Mouse (Mus musculus): Measurements from ENCODE around the gene Naa15. TPM values are rescaled to one million over a fixed set of nuclear protein-coding genes. Genes with fewer than 3 reads are reported as not detected.

Gene Naa15
- polyA plus RNA-seq, 2 experiments: 12.9 to 13.3 TPM

GRCm38 (mm10) chr3:51475706-51476105 lies 60.8 kb downstream of the Naa15 start:
- ATAC-seq (ENCODE audit: insufficient read depth) (no peak), DNase-seq (ENCODE audit: low read depth in 3 of 3, low spot score in 3 of 3) (no peak)
- Histone ChIP-seq H3K9me3 (ENCODE audit: control insufficient read depth, low read length) (no peaks in the 10 kb centered on the region), H3K27ac (no peak overlapping the region), H3K36me3 (replicated peaks; ENCODE audit: control insufficient read depth, insufficient read depth, low read depth) (peaks cover 30% of the 10 kb centered on the region), H3K27me3 (ENCODE audit: control insufficient read depth, insufficient read depth, low read length) (no peaks in the 10 kb centered on the region), H3K4me3 (ENCODE audit: insufficient read depth in 1 of 2, low read depth in 2 of 2, low read length in 2 of 2) (no peak overlapping the region), H3K9ac (replicated peaks) (no peak overlapping the region), H3K4me1 (replicated peaks; ENCODE audit: control insufficient read depth in 2 of 2, insufficient read depth in 2 of 2, low read length in 1 of 2) (no peaks in the 10 kb centered on the region), H3K4me2 (ENCODE audit: low read depth) (no peak overlapping the region)
- 62% methylated on average over 4 of the region's 4 CpGs for WGBS (ENCODE audit: insufficient replicate concordance)
- no peak for TF ChIP-seq CTCF (IDR thresholded peaks at IDR 0.05; ENCODE audit: low read depth)
- TF ChIP-seq EP300 (IDR thresholded peaks at IDR 0.05; ENCODE audit: low read depth): no peak

GRCm38 (mm10) chr3:51479893-51480292 lies 64.9 kb downstream of the Naa15 start:
- Histone ChIP-seq H3K9me3 (ENCODE audit: control insufficient read depth, low read length) (no peaks in the 10 kb centered on the region), H3K4me2 (ENCODE audit: low read depth) (no peak overlapping the region), H3K36me3 (replicated peaks; ENCODE audit: control insufficient read depth, insufficient read depth, low read depth) (peaks cover 2% of the 10 kb centered on the region; the same call in 1 of the 2 replicates), H3K4me1 (replicated peaks; ENCODE audit: control insufficient read depth in 2 of 2, insufficient read depth in 2 of 2, low read length in 1 of 2) (peaks cover 4 to 7% of the 10 kb centered on the region in 2 experiments; a peak in 3 of 4 replicates), H3K27ac (no peak overlapping the region), H3K27me3 (ENCODE audit: control insufficient read depth, insufficient read depth, low read length) (no peaks in the 10 kb centered on the region), H3K4me3 (ENCODE audit: insufficient read depth in 1 of 2, low read depth in 2 of 2, low read length in 2 of 2) (no peak overlapping the region), H3K9ac (replicated peaks) (no peak overlapping the region)
- WGBS (ENCODE audit: insufficient replicate concordance): 39% methylated on average over 2 of the region's 2 CpGs
- DNase-seq (ENCODE audit: low read depth in 3 of 3, low spot score in 3 of 3): no peak
- no peak for ATAC-seq (ENCODE audit: insufficient read depth)
- TF ChIP-seq EP300 (IDR thresholded peaks at IDR 0.05; ENCODE audit: low read depth) (no peak), CTCF (IDR thresholded peaks at IDR 0.05; ENCODE audit: low read depth) (no peak)

GRCm38 (mm10) chr3:51481059-51481458 lies 66.1 kb downstream of the Naa15 start:
- no peaks in the 10 kb centered on the region for H3K36me3 ChIP-seq (replicated peaks; ENCODE audit: control insufficient read depth, insufficient read depth, low read depth)
- no peak overlapping the region for H3K4me2 ChIP-seq (ENCODE audit: low read depth)
- H3K27ac ChIP-seq: no peak overlapping the region
- H3K4me1 ChIP-seq (replicated peaks; ENCODE audit: control insufficient read depth in 2 of 2, insufficient read depth in 2 of 2, low read length in 1 of 2): peaks cover 5 to 8% of the 10 kb centered on the region in 2 experiments; a peak in 3 of 4 replicates
- ATAC-seq (ENCODE audit: insufficient read depth) (no peak), DNase-seq (ENCODE audit: low read depth in 3 of 3, low spot score in 3 of 3) (peak; percentile 28 to 44 (median 36))
- TF ChIP-seq EP300 (IDR thresholded peaks at IDR 0.05; ENCODE audit: low read depth) (no peak), CTCF (IDR thresholded peaks at IDR 0.05; ENCODE audit: low read depth) (peak; percentile 78)
- no peak overlapping the region for H3K9ac ChIP-seq (replicated peaks)
- H3K27me3 ChIP-seq (ENCODE audit: control insufficient read depth, insufficient read depth, low read length): no peaks in the 10 kb centered on the region
- H3K9me3 ChIP-seq (ENCODE audit: control insufficient read depth, low read length): no peaks in the 10 kb centered on the region
- H3K4me3 ChIP-seq (ENCODE audit: insufficient read depth in 1 of 2, low read depth in 2 of 2, low read length in 2 of 2): no peak overlapping the region

GRCm38 (mm10) chr3:51481881-51482280 lies 66.9 kb downstream of the Naa15 start:
- Histone ChIP-seq H3K27ac (no peak overlapping the region), H3K27me3 (ENCODE audit: control insufficient read depth, insufficient read depth, low read length) (no peaks in the 10 kb centered on the region), H3K4me2 (ENCODE audit: low read depth) (no peak overlapping the region), H3K9me3 (ENCODE audit: control insufficient read depth, low read length) (no peaks in the 10 kb centered on the region), H3K4me3 (ENCODE audit: insufficient read depth in 1 of 2, low read depth in 2 of 2, low read length in 2 of 2) (no peak overlapping the region), H3K4me1 (replicated peaks; ENCODE audit: control insufficient read depth in 2 of 2, insufficient read depth in 2 of 2, low read length in 1 of 2) (peaks cover 5 to 8% of the 10 kb centered on the region in 2 experiments; a peak in 3 of 4 replicates), H3K9ac (replicated peaks) (no peak overlapping the region), H3K36me3 (replicated peaks; ENCODE audit: control insufficient read depth, insufficient read depth, low read depth) (no peaks in the 10 kb centered on the region)
- DNase-seq (ENCODE audit: low read depth in 3 of 3, low spot score in 3 of 3) (no peak), ATAC-seq (ENCODE audit: insufficient read depth) (no peak)
- 38% methylated on average over 3 of the region's 3 CpGs for WGBS (ENCODE audit: insufficient replicate concordance)
- TF ChIP-seq CTCF (IDR thresholded peaks at IDR 0.05; ENCODE audit: low read depth): no peak
- no peak for TF ChIP-seq EP300 (IDR thresholded peaks at IDR 0.05; ENCODE audit: low read depth)

GRCm38 (mm10) chr3:51482781-51483180 lies 67.8 kb downstream of the Naa15 start:
- DNase-seq (ENCODE audit: low read depth in 3 of 3, low spot score in 3 of 3) (no peak), ATAC-seq (ENCODE audit: insufficient read depth) (no peak)
- Histone ChIP-seq H3K27me3 (ENCODE audit: control insufficient read depth, insufficient read depth, low read length) (no peaks in the 10 kb centered on the region), H3K4me2 (ENCODE audit: low read depth) (peak overlapping the region; percentile 96), H3K4me3 (ENCODE audit: insufficient read depth in 1 of 2, low read depth in 2 of 2, low read length in 2 of 2) (peak overlapping the region in 1 of 2 experiments; percentile 82; a peak in 2 of 4 replicates), H3K36me3 (replicated peaks; ENCODE audit: control insufficient read depth, insufficient read depth, low read depth) (no peaks in the 10 kb centered on the region), H3K4me1 (replicated peaks; ENCODE audit: control insufficient read depth in 2 of 2, insufficient read depth in 2 of 2, low read length in 1 of 2) (peaks cover 5 to 8% of the 10 kb centered on the region in 2 experiments; a peak in 3 of 4 replicates), H3K9me3 (ENCODE audit: control insufficient read depth, low read length) (no peaks in the 10 kb centered on the region), H3K9ac (replicated peaks) (peak overlapping the region; percentile 77), H3K27ac (no peak overlapping the region)
- no peak for TF ChIP-seq CTCF (IDR thresholded peaks at IDR 0.05; ENCODE audit: low read depth)
- no peak for TF ChIP-seq EP300 (IDR thresholded peaks at IDR 0.05; ENCODE audit: low read depth)
- WGBS (ENCODE audit: insufficient replicate concordance): 55% methylated on average over 3 of the region's 3 CpGs

All from liver, embryonic 14.5 days (tissue).